Mouse (Mus musculus): ENCODE measurements at regions not wholly inside any gene's neighbourhood (a gene's known extent, or its start where the extent isn't known, plus 50 kb on each side); places are given as distances from the start of the nearest gene placed in this dataset.

DNA sequence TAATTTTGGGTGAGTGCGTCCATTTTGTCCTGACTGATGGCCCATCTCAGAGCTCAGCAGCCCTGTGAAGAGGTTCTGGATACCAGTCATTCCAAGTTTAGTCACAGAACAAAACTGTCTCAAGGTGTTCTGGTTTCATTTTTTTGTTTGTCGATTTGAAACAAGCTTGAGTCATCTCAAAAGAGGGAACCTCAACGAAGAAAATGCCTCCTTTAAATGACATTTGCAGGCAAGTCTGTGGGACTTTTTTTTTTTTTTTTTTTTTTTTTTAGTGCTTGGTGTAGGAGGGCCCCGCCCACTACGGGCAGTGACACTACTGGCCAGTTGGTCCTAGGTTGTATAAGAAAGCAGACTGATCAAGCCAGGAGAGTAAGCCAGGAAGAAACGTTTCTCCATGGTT is 175.3 kb upstream of the Ubash3b start:
- TF ChIP-seq CTCF (IDR thresholded peaks at IDR 0.05; ENCODE audit: control insufficient read depth, insufficient read depth, low read length) (no peak), POLR2A (IDR thresholded peaks at IDR 0.05; ENCODE audit: borderline replicate concordance, control insufficient read depth, low read depth, low read length) (no peak)
- Histone ChIP-seq H3K4me1 (ENCODE audit: control insufficient read depth, insufficient read depth, low read length) (no peaks in the 10 kb centered on the region; the same call in none of the 2 replicates), H3K27ac (ENCODE audit: control insufficient read depth, insufficient read depth, low read depth, low read length, poor library complexity) (no peak overlapping the region), H3K4me3 (replicated peaks; ENCODE audit: control insufficient read depth, low read depth, low read length) (no peak overlapping the region)
- 51% methylated on average over 6 of the region's 6 CpGs for WGBS

DNA sequence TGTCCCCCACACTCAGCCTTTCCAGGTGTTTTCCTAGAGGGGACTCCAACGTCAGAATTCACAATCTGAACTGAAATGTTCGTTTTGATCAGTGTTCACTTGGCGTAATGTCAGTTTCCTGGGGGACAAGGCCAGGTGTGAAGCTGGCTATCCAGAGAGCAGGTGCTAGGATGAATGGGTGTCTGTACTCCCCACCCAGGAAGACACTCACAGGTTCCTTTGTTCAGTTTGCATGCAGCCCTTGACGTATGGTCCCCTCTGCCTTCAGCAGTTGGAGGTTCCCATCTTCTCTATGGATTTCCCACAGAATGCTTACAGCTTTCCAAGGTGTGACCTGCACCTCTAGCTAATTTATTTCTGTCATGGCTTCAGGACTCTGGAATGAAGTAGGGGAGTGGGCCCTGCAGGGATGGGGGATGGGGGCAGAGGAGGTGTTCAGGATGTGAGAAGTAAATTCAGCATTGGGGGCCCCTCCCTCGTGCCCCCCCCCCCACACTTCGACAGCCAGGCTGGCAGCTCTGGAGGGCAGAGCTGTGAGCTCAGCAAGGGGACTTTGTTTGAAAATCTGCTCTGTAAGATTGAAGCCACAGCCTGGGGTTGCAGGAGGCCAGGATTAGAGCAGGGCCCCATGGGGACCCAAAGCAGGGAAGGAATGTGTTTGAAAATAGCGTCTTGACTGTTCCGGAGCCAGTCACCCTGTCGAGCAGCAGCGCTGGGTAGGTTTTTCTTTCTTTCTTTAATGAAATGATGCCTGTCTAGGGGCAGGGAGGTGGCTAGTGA is 173.2 kb upstream of the Ubash3b start:
- 59% methylated on average over 10 of the region's 10 CpGs for WGBS
- TF ChIP-seq CTCF (IDR thresholded peaks at IDR 0.05; ENCODE audit: control insufficient read depth, insufficient read depth, low read length) (no peak), POLR2A (IDR thresholded peaks at IDR 0.05; ENCODE audit: borderline replicate concordance, control insufficient read depth, low read depth, low read length) (no peak)
- no peak overlapping the region for H3K27ac ChIP-seq (ENCODE audit: control insufficient read depth, insufficient read depth, low read depth, low read length, poor library complexity)
- no peak overlapping the region for H3K4me3 ChIP-seq (replicated peaks; ENCODE audit: control insufficient read depth, low read depth, low read length)
- no peaks in the 10 kb centered on the region; the same call in none of the 2 replicates for H3K4me1 ChIP-seq (ENCODE audit: control insufficient read depth, insufficient read depth, low read length)

DNA sequence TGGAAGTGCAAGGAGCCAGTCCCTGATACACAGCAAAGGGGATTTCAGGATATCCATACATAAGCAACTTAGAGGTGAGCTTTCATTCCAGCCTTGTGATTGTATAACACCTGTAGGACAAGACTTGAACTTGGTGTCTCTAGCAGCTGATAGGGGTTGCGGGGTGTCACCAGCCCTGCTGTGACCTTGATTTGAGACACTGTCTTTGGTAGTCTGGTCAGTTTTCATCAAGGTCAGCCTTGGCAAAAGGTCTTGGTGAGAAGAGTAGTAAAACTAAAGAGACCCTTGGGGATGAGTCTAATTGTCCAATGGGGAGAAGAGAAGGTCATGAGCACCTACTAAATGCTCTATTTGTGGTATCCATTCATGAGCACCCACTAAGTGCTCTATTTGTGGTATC is 172.0 kb upstream of the Ubash3b start:
- TF ChIP-seq CTCF (IDR thresholded peaks at IDR 0.05; ENCODE audit: control insufficient read depth, insufficient read depth, low read length), result no peak
- no peak for TF ChIP-seq POLR2A (IDR thresholded peaks at IDR 0.05; ENCODE audit: borderline replicate concordance, control insufficient read depth, low read depth, low read length)
- Histone ChIP-seq H3K4me1 (ENCODE audit: control insufficient read depth, insufficient read depth, low read length) (no peaks in the 10 kb centered on the region; the same call in none of the 2 replicates), H3K27ac (ENCODE audit: control insufficient read depth, insufficient read depth, low read depth, low read length, poor library complexity) (no peak overlapping the region), H3K4me3 (replicated peaks; ENCODE audit: control insufficient read depth, low read depth, low read length) (no peak overlapping the region)
- 87% methylated on average over 1 of the region's 1 CpGs for whole genome bisulfite sequencing

DNA sequence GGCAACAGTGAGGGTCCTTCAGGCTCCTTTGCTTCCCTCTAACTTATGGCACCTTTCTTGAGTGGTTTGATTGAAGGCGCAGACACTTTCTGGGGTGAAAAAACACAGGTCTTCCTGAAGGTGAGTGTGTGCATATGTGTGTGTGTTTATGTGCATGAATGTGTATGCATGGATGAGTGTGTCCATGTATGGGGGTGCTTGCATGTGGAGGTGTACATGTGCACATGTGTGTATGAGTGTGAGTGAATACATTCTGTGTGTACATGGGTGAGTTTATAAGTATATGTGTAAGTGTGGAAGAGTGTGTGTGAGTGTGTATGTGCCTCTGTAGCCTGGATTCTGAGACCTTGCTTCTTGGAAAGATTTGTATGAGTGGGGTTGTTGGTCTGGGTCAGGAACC is 167.5 kb upstream of the Ubash3b start:
- Histone ChIP-seq H3K27ac (ENCODE audit: control insufficient read depth, insufficient read depth, low read depth, low read length, poor library complexity) (no peak overlapping the region), H3K4me3 (replicated peaks; ENCODE audit: control insufficient read depth, low read depth, low read length) (no peak overlapping the region), H3K4me1 (ENCODE audit: control insufficient read depth, insufficient read depth, low read length) (no peaks in the 10 kb centered on the region)
- 81% methylated on average over 1 of the region's 1 CpGs for WGBS
- no peak for TF ChIP-seq CTCF (IDR thresholded peaks at IDR 0.05; ENCODE audit: control insufficient read depth, insufficient read depth, low read length)
- TF ChIP-seq POLR2A (IDR thresholded peaks at IDR 0.05; ENCODE audit: borderline replicate concordance, control insufficient read depth, low read depth, low read length), result no peak

DNA sequence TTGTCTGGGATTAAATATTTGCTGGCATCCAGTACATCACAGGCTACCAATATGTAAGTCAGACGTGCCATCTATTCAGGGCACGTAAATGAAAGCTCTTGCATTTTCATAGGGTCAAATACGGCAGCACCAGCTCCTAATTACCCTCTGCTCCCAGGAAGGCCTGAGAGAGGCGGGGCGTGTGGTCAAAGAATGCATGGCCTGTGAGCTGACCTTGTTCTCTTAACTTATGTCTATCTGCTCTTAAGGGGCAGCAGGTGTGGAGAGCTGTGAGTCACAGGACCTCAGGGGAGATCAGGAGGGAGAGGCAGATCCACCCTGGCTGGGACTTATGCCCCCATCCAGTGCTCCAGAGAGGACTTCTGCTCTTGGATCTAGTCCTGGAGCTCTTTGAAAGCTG is 167.0 kb upstream of the Ubash3b start:
- TF ChIP-seq CTCF (IDR thresholded peaks at IDR 0.05; ENCODE audit: control insufficient read depth, insufficient read depth, low read length) (no peak), POLR2A (IDR thresholded peaks at IDR 0.05; ENCODE audit: borderline replicate concordance, control insufficient read depth, low read depth, low read length) (no peak)
- H3K27ac ChIP-seq (ENCODE audit: control insufficient read depth, insufficient read depth, low read depth, low read length, poor library complexity), result no peak overlapping the region
- WGBS, result 81% methylated on average over 5 of the region's 5 CpGs
- H3K4me3 ChIP-seq (replicated peaks; ENCODE audit: control insufficient read depth, low read depth, low read length), result no peak overlapping the region
- H3K4me1 ChIP-seq (ENCODE audit: control insufficient read depth, insufficient read depth, low read length), result no peaks in the 10 kb centered on the region

DNA sequence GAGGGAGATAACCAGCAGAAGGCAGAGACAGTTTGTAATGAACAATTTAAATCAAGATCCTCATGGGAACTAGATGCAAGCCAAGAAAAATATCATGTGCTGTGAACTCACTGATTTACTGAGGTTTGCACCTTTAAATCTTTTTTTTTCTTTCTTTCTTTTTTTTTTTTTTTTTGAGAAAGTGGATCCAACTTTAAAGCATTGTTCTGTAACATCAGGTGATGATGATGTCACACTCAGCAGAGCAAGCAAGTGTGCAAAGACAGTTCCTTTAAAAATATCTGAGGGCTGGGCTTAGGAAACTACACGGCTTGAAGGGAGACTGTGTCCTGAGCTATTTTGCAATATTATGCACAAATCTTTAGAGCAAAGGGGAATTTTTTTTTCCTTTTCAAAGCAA is 166.6 kb upstream of the Ubash3b start:
- 43% methylated on average over 1 of the region's 1 CpGs for WGBS
- H3K4me1 ChIP-seq (ENCODE audit: control insufficient read depth, insufficient read depth, low read length), result no peaks in the 10 kb centered on the region
- TF ChIP-seq POLR2A (IDR thresholded peaks at IDR 0.05; ENCODE audit: borderline replicate concordance, control insufficient read depth, low read depth, low read length) (no peak), CTCF (IDR thresholded peaks at IDR 0.05; ENCODE audit: control insufficient read depth, insufficient read depth, low read length) (no peak)
- no peak overlapping the region for H3K4me3 ChIP-seq (replicated peaks; ENCODE audit: control insufficient read depth, low read depth, low read length)
- no peak overlapping the region for H3K27ac ChIP-seq (ENCODE audit: control insufficient read depth, insufficient read depth, low read depth, low read length, poor library complexity)

DNA sequence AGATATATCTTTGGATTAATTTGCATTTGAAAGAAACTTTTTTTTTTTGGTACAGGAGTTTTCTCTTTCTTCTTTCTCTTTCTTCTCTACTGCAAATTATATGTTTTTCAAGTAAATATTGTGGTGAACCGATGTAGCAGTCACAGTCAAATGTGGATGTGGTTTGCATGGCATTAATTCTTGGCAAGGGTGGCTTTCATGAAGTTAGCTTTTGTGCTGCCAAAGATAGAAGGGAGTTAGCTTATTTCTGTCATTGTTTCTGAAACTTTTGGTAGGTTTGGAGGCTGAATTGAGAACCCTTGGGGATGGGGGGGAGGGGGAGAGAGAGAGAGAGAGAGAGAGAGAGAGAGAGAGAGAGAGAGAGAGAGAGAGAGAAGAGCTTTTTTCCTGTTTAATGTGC is 166.1 kb upstream of the Ubash3b start:
- Histone ChIP-seq H3K4me1 (ENCODE audit: control insufficient read depth, insufficient read depth, low read length) (no peaks in the 10 kb centered on the region), H3K4me3 (replicated peaks; ENCODE audit: control insufficient read depth, low read depth, low read length) (no peak overlapping the region), H3K27ac (ENCODE audit: control insufficient read depth, insufficient read depth, low read depth, low read length, poor library complexity) (no peak overlapping the region)
- 35% methylated on average over 1 of the region's 1 CpGs for WGBS
- TF ChIP-seq CTCF (IDR thresholded peaks at IDR 0.05; ENCODE audit: control insufficient read depth, insufficient read depth, low read length), result no peak

DNA sequence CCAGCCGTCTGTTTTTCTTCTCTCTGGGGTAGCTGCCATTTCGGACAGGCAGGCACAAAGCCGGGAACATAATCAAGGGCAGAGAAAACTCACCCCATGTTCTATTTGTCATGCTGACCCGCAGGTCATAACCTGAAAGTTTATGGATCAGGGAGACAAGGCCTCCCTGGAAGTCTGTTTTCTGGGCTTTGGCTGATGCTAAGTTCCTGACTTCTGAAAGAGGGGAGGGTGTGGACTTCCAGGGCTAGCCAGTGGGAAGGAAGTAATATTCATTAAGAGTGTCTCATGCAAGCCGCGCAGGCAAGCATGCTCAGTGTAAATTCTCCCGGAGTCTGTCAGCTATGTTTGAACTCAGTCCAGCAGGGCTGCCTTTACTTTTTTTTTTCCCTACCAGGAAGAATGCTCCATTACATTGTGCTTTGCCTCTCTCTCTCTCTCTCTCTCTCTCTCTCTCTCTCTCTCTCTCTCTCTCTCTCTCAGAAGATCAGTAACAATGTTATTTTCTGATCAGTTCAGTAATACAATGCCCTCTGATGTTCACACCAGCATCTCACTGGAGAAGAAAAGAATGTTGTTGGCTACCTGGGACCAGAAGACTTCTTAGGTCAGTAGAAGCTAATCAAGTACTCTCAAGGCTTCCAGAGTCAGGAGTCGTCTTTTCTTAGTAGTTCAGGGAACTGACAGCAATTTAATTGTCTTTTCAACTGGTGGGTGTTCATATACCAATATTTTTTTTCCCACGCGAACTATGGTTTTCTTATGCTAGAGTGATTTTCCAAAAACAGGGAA is 165.5 kb upstream of the Ubash3b start:
- WGBS, result 34% methylated on average over 10 of the region's 10 CpGs
- Histone ChIP-seq H3K4me3 (replicated peaks; ENCODE audit: control insufficient read depth, low read depth, low read length) (no peak overlapping the region), H3K4me1 (ENCODE audit: control insufficient read depth, insufficient read depth, low read length) (no peaks in the 10 kb centered on the region), H3K27ac (ENCODE audit: control insufficient read depth, insufficient read depth, low read depth, low read length, poor library complexity) (no peak overlapping the region)
- TF ChIP-seq POLR2A (IDR thresholded peaks at IDR 0.05; ENCODE audit: borderline replicate concordance, control insufficient read depth, low read depth, low read length) (no peak), CTCF (IDR thresholded peaks at IDR 0.05; ENCODE audit: control insufficient read depth, insufficient read depth, low read length) (no peak)
